Mouse (Mus musculus) stomach, embryonic 16.5 days (tissue): Measurements from ENCODE around the gene H2-T23. TPM values are rescaled to one million over a fixed set of nuclear protein-coding genes. Genes with fewer than 3 reads are reported as not detected.
A peak's percentile ranks its signal among the peaks of the same experiment; 100 is the strongest.
"Not testable (repeated sequence)": the region's sequence is repeated elsewhere in the genome, so short reads cannot be mapped to it uniquely, and the experiment has no call there.

Experiments used
- ATAC-seq: fragments of 200-750 bp; cut with Nextera tagmentation; 2 replicates; pipeline ENCODE4 v1.8.0; 2017; ENCODE audit warnings: moderate number of reproducible peaks, moderate TSS enrichment; ENCODE audit not compliant: insufficient read depth, low FRiP score
- H3K27ac ChIP-seq: fragments of 300-500 bp; sonication (generic); 2 replicates; pipeline ENCODE4 v1.5.1; 2014; ENCODE audit warnings: low read length
- H3K27me3 ChIP-seq: fragments of 300-500 bp; sonication (generic); 2 replicates; pipeline ENCODE4 v1.6.1; 2014; ENCODE audit warnings: low read length, control low read depth, mixed read lengths; ENCODE audit not compliant: control insufficient read depth, insufficient read depth
- H3K36me3 ChIP-seq: fragments of 300-500 bp; sonication (generic); 2 replicates; pipeline ENCODE4 v1.6.1; 2014; ENCODE audit warnings: low read length; ENCODE audit not compliant: control insufficient read depth, insufficient read depth
- H3K4me1 ChIP-seq: fragments of 300-500 bp; sonication (generic); 2 replicates; pipeline ENCODE4 v1.6.1; 2014; ENCODE audit warnings: low read length, control low read depth, mixed read lengths; ENCODE audit not compliant: control insufficient read depth, insufficient read depth
- H3K4me2 ChIP-seq: fragments of 300-500 bp; sonication (generic); 2 replicates; pipeline ENCODE4 v1.6.1; 2014; ENCODE audit warnings: low read depth, low read length, mixed read lengths
- H3K4me3 ChIP-seq: fragments of 300-500 bp; sonication (generic); replicated peaks from 2 replicates; pipeline ENCODE4 v1.5.1; 2014; ENCODE audit warnings: mild to moderate bottlenecking, low read length
- H3K9ac ChIP-seq: fragments of 300-500 bp; sonication (generic); 2 replicates; pipeline ENCODE4 v1.6.1; 2014; ENCODE audit warnings: low read length
- H3K9me3 ChIP-seq: fragments of 300-500 bp; sonication (generic); replicated peaks from 2 replicates; pipeline ENCODE4 v1.6.1; 2016; ENCODE audit warnings: low read length, control low read depth; ENCODE audit not compliant: control insufficient read depth
- WGBS: fragments of 180-500 bp; shearing (Covaris S2); extraction: QIAGEN DNeasy Blood & Tissue Kit; methylation state at CpG from one replicate; pipeline ENCODE4 v1.1.7; 2014; 5-methylcytosine and 5-hydroxymethylcytosine counted together
- polyA plus RNA-seq: library from polyadenylated mRNA; unstranded; fragments of >200 nt; fragmentation: Nextera tagmentation; extraction: Ambion mirVana; gene quantifications from 2 replicates; pipeline ENCODE4 v1.2.1, GENCODE M21; 2015

H2-T23 gene
- polyA plus RNA-seq = 16.9 and 17.5 TPM in 2 replicates

GRCm38 (mm10) chr17:36032351-36032875, at the start of gene H2-T23:
Gene H2-T23 (minus strand): TSS chr17:36032855.
- H3K27ac ChIP-seq, H3K4me1 ChIP-seq, H3K27me3 ChIP-seq, H3K36me3 ChIP-seq, H3K9me3 ChIP-seq: not testable (repeated sequence)
- Histone ChIP-seq H3K9ac (peak within 1 kb of the TSS; percentile 63), H3K4me3 (peak within 1 kb of the TSS; percentile 56), H3K4me2 (peak within 1 kb of the TSS; percentile 85)
- 2% methylated on average over 25 of the region's 25 CpGs for WGBS
- ATAC-seq = peak; percentile 34; the same call in 1 of the 2 replicates

DNA sequence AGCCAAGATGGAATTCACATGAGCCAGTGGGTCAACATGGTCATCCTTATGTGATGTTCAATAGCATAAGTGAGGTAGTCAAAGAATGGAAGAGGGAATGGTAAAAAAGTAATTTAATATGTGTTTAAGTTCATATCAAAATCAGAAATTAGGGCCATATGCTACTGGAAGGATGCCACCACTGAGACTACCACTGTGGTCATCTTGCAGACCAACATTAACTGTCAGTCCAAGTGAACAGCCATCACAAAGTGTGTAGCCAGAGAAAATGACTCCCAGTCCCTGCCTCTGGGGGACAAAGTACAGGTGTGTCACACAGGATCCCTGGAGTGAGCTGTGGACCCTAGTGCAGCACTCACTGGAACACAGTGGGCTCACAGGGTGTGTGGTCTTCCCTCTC, 49.2 kb upstream of the H2-T23 start:
- H3K9me3 ChIP-seq, H3K4me2 ChIP-seq, H3K4me1 ChIP-seq, H3K27me3 ChIP-seq, H3K4me3 ChIP-seq, H3K27ac ChIP-seq, H3K36me3 ChIP-seq, H3K9ac ChIP-seq, ATAC-seq: not testable (repeated sequence)

DNA sequence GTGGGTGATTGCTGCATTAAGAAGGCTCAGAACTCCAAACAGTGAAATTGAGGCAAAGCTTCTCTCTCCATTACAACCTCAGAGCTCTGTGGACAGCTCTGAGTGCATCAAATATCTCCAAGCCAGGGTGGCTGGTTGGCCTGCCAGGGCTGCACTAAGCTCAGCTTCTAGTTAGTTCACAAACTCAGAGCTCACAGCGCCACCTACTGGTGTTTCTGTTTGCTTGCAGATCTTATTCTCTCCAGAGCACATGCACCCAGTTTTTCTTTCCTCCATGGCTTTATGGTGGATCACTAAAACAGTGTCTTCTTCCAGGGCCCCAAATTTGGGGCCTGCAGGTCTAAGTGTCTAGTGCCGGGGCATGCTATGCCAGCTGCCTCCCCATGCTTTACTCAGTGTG, 28.2 kb upstream of the H2-T23 start:
- no peak for ATAC-seq
- no peaks in the 10 kb centered on the region for H3K9me3 ChIP-seq
- 28% methylated on average over 2 of the region's 2 CpGs for WGBS

DNA sequence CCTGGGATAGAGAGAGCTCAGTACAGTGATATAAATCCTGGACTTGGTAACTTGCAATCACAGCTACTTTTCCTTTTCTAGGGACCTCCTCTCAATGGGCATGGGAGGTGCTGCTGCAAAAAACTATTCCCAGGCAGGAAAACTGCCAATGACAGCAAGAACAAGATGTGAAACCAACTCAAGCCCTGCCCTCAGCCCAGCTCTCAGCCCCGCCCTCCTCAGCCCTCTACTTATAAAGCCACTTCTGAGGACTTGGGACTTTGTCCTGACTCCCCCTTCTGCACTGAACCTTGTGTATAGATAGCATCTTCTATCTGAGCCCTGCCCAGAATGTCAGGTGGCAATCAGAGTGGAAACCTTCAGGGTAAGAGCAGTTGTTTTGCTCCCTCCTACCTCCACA, 25.7 kb upstream of the H2-T23 start, which contains the start of gene Gm11127:
Gene Gm11127 (minus strand): TSS at position 10 of the 400 bp plus-strand sequence.
- H3K27ac ChIP-seq, H3K4me1 ChIP-seq, H3K36me3 ChIP-seq, H3K27me3 ChIP-seq, H3K9ac ChIP-seq, H3K9me3 ChIP-seq, H3K4me2 ChIP-seq, H3K4me3 ChIP-seq: not testable (repeated sequence)
- 56% methylated on average over 1 of the region's 1 CpGs for WGBS
- ATAC-seq = peak; percentile 76

More for the DNA sequence above, 28.2 kb upstream of the H2-T23 start:
- no peak overlapping the region for H3K27ac ChIP-seq
- no peaks in the 10 kb centered on the region for H3K27me3 ChIP-seq
- H3K4me1 ChIP-seq = no peaks in the 10 kb centered on the region
- H3K4me2 ChIP-seq = no peak overlapping the region
- H3K4me3 ChIP-seq = no peak overlapping the region
- H3K36me3 ChIP-seq = no peaks in the 10 kb centered on the region
- no peak overlapping the region for H3K9ac ChIP-seq

GRCm38 (mm10) chr17:36057927-36058326, 25.3 kb upstream of the H2-T23 start:
- H3K9ac ChIP-seq, H3K36me3 ChIP-seq, H3K4me2 ChIP-seq, H3K4me1 ChIP-seq, H3K27me3 ChIP-seq, H3K4me3 ChIP-seq, H3K27ac ChIP-seq, H3K9me3 ChIP-seq, ATAC-seq: not testable (repeated sequence)
- WGBS = 90% methylated on average over 23 of the region's 25 CpGs

DNA sequence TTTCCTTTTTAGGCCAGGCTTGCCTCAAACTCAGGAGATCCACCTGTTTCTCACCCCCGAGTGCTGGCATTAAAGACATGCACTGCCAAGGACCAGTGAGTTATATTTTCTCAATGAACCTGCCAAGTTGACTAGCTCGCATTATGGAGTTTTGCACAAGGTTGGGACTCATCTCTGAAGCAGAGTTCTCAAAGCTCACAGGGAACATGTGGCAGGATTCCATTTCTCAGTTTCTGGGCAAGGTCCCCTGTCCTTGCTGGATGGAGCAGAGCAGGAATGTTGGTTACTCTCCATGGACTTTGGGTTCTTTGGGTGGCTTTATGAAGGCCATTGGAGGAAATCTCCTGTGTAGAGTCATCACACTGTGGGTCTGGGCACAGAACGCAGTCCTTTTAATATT, 10.6 kb upstream of the H2-T23 start:
- Histone ChIP-seq H3K4me3 (peak overlapping the region; percentile 51), H3K9ac (peak overlapping the region; percentile 61), H3K27me3 (no peaks in the 10 kb centered on the region), H3K4me2 (peak overlapping the region; percentile 77), H3K9me3 (no peaks in the 10 kb centered on the region), H3K27ac (no peak overlapping the region), H3K36me3 (no peaks in the 10 kb centered on the region), H3K4me1 (peaks cover 3% of the 10 kb centered on the region; the same call in 1 of the 2 replicates)
- WGBS = 79% methylated on average over 3 of the region's 3 CpGs
- ATAC-seq = no peak

DNA sequence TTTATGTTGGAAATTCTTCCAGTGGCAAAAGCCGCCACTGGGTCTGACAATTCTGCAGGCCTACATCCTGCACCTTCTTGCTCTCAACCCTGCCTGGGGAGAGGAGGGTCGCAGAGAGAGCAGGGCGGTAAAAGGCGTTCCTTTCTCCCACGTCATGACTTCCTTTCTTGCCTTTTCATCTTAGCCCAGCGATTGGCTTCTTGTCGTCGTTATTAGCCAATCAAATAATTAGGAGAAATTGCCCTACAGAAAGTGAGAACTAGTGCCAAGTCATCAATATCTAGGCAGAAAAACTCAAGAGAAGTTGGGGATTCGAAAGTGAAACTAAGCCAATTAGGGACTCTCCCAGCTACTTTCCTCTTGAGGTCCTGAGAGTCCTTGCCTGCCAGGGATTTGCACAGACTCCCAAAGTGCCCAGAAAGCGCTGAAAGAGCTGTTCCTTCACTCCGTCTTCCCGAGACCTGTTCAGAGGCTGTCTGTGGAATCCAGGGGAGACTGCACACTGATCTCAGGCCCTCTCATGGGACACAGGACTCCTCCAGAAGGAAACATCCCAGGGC, 10.0 kb upstream of the H2-T23 start, which contains the start of the genes H2-T22 and Gm6034:
Gene H2-T22 (minus strand): TSS at position 138 of the 560 bp plus-strand sequence.
Gene Gm6034 (plus strand): TSS at position 352 of the 560 bp plus-strand sequence.
- H3K9ac ChIP-seq = peak within 1 kb of the TSS; percentile 71
- under 1% methylated on average over 12 of the region's 12 CpGs for WGBS
- peak within 1 kb of the TSS; percentile 77 for H3K4me2 ChIP-seq
- H3K4me3 ChIP-seq = peak within 1 kb of the TSS; percentile 51
- peak within 1 kb of the TSS; percentile 60 for H3K27ac ChIP-seq
- not testable (repeated sequence) for H3K36me3 ChIP-seq, H3K27me3 ChIP-seq, H3K4me1 ChIP-seq, H3K9me3 ChIP-seq
- peak; percentile 97 for ATAC-seq

GRCm38 (mm10) chr17:36042055-36042454, 9.4 kb upstream of the H2-T23 start:
- not testable (repeated sequence) for H3K27ac ChIP-seq, H3K27me3 ChIP-seq, H3K9me3 ChIP-seq, H3K4me1 ChIP-seq, H3K36me3 ChIP-seq
- under 1% methylated on average over 19 of the region's 19 CpGs for WGBS
- H3K4me2 ChIP-seq = peak overlapping the region; percentile 77
- H3K9ac ChIP-seq = peak overlapping the region; percentile 71
- ATAC-seq = peak; percentile 71
- peak overlapping the region; percentile 51 for H3K4me3 ChIP-seq

DNA sequence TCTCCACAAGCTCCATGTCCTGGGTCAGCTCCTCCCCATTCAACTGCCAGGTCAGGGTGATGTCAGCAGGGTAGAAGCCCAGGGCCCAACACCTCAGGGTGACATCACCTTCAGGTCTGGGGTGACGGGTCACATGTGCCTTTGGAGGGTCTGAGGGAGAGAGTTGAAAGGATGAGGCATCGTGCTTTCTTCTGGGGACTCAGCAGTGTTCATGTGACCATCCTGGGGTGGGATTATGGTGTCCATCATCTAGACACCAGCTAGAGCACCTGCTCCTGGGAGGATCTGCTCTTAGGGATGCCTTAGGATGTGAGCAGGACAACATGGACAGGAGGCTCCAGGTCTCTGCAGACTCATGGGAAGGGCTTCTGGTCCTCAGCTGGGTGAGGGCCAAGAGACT, 7.9 kb upstream of the H2-T23 start:
- not testable (repeated sequence) for ATAC-seq
- 71% methylated on average over 2 of the region's 2 CpGs for WGBS

More for the DNA sequence above, 7.9 kb upstream of the H2-T23 start:
- H3K4me3 ChIP-seq, H3K4me2 ChIP-seq, H3K36me3 ChIP-seq, H3K9ac ChIP-seq, H3K9me3 ChIP-seq, H3K27me3 ChIP-seq, H3K4me1 ChIP-seq, H3K27ac ChIP-seq: not testable (repeated sequence)
